Mouse (Mus musculus): ENCODE measurements around the gene Lrmda. TPM values are rescaled to one million over a fixed set of nuclear protein-coding genes. Genes with fewer than 3 reads are reported as not detected.
A peak's percentile ranks its signal among the peaks of the same experiment; 100 is the strongest.

Lrmda gene
- total and polyA plus RNA-seq, 2 experiments from 2014 or later, result 0.38 to 0.82 TPM

- Histone ChIP-seq H3K4me2 (ENCODE audit: low read depth, low read length) (peak overlapping the region; percentile 84), H3K27ac (ENCODE audit: low read depth) (no peak overlapping the region), H3K9ac (replicated peaks; ENCODE audit: low read depth, low read length) (no peak overlapping the region), H3K4me1 (ENCODE audit: control insufficient read depth, insufficient read depth) (peaks cover 6% of the 10 kb centered on the region; the same call in 1 of the 2 replicates), H3K36me3 (replicated peaks; ENCODE audit: control insufficient read depth, insufficient read depth, low read length) (no peaks in the 10 kb centered on the region), H3K4me3 (ENCODE audit: low read depth, low read length) (peak overlapping the region; percentile 55), H3K27me3 (ENCODE audit: control insufficient read depth, insufficient read depth, low read length) (peaks cover 78% of the 10 kb centered on the region), H3K9me3 (replicated peaks; ENCODE audit: control insufficient read depth, low read length) (no peaks in the 10 kb centered on the region)
- no peak for DNase-seq (ENCODE audit: low spot score)
- ATAC-seq (ENCODE audit: insufficient read depth, low read depth), result no peak
- 13% methylated on average over 44 of the region's 44 CpGs for WGBS
- TF ChIP-seq EP300 (IDR thresholded peaks at IDR 0.05; ENCODE audit: low read depth) (no peak), CTCF (IDR thresholded peaks at IDR 0.05; ENCODE audit: low read depth) (no peak)
Measured at GRCm38 (mm10) chr14:21994061-21994990, 25.2 kb upstream of the Lrmda start.

GRCm38 (mm10) chr14:21995031-21995754 is 24.3 kb upstream of the Lrmda start:
- Histone ChIP-seq H3K27me3 (ENCODE audit: control insufficient read depth, insufficient read depth, low read length) (peaks cover 70% of the 10 kb centered on the region), H3K4me3 (ENCODE audit: low read depth, low read length) (peak overlapping the region; percentile 55), H3K9me3 (replicated peaks; ENCODE audit: control insufficient read depth, low read length) (no peaks in the 10 kb centered on the region), H3K4me2 (ENCODE audit: low read depth, low read length) (peak overlapping the region; percentile 84), H3K4me1 (ENCODE audit: control insufficient read depth, insufficient read depth) (peaks cover 6% of the 10 kb centered on the region; the same call in 1 of the 2 replicates), H3K36me3 (replicated peaks; ENCODE audit: control insufficient read depth, insufficient read depth, low read length) (no peaks in the 10 kb centered on the region), H3K27ac (ENCODE audit: low read depth) (no peak overlapping the region), H3K9ac (replicated peaks; ENCODE audit: low read depth, low read length) (no peak overlapping the region)
- ATAC-seq (ENCODE audit: insufficient read depth, low read depth), result peak; percentile 44; the same call in 1 of the 2 replicates
- TF ChIP-seq EP300 (IDR thresholded peaks at IDR 0.05; ENCODE audit: low read depth) (no peak), CTCF (IDR thresholded peaks at IDR 0.05; ENCODE audit: low read depth) (no peak)
- 2% methylated on average over 36 of the region's 36 CpGs for WGBS
- DNase-seq (ENCODE audit: low spot score), result no peak

GRCm38 (mm10) chr14:21999588-21999987 is 19.9 kb upstream of the Lrmda start:
- no peaks in the 10 kb centered on the region for H3K9me3 ChIP-seq (replicated peaks; ENCODE audit: control insufficient read depth, low read length)
- no peaks in the 10 kb centered on the region for H3K36me3 ChIP-seq (replicated peaks; ENCODE audit: control insufficient read depth, insufficient read depth, low read length)
- H3K27ac ChIP-seq (ENCODE audit: low read depth), result no peak overlapping the region
- no peak overlapping the region for H3K9ac ChIP-seq (replicated peaks; ENCODE audit: low read depth, low read length)
- TF ChIP-seq EP300 (IDR thresholded peaks at IDR 0.05; ENCODE audit: low read depth) (no peak), CTCF (IDR thresholded peaks at IDR 0.05; ENCODE audit: low read depth) (no peak)
- no peak overlapping the region for H3K4me2 ChIP-seq (ENCODE audit: low read depth, low read length)
- H3K4me1 ChIP-seq (ENCODE audit: control insufficient read depth, insufficient read depth), result peaks cover 6% of the 10 kb centered on the region; the same call in 1 of the 2 replicates
- 86% methylated on average over 4 of the region's 4 CpGs for WGBS
- DNase-seq (ENCODE audit: low spot score) (no peak), ATAC-seq (ENCODE audit: insufficient read depth, low read depth) (no peak)
- no peak overlapping the region for H3K4me3 ChIP-seq (ENCODE audit: low read depth, low read length)
- peaks cover 26% of the 10 kb centered on the region for H3K27me3 ChIP-seq (ENCODE audit: control insufficient read depth, insufficient read depth, low read length)

- Histone ChIP-seq H3K4me3 (ENCODE audit: low read depth, low read length) (no peak overlapping the region), H3K9me3 (replicated peaks; ENCODE audit: control insufficient read depth, low read length) (no peaks in the 10 kb centered on the region), H3K9ac (replicated peaks; ENCODE audit: low read depth, low read length) (no peak overlapping the region), H3K27me3 (ENCODE audit: control insufficient read depth, insufficient read depth, low read length) (no peaks in the 10 kb centered on the region), H3K4me1 (ENCODE audit: control insufficient read depth, insufficient read depth) (no peaks in the 10 kb centered on the region), H3K4me2 (ENCODE audit: low read depth, low read length) (no peak overlapping the region), H3K36me3 (replicated peaks; ENCODE audit: control insufficient read depth, insufficient read depth, low read length) (no peaks in the 10 kb centered on the region), H3K27ac (ENCODE audit: low read depth) (no peak overlapping the region)
- no peak for ATAC-seq (ENCODE audit: insufficient read depth, low read depth)
- TF ChIP-seq EP300 (IDR thresholded peaks at IDR 0.05; ENCODE audit: low read depth), result no peak
- no peak for TF ChIP-seq CTCF (IDR thresholded peaks at IDR 0.05; ENCODE audit: low read depth)
- 38% methylated on average over 1 of the region's 1 CpGs for WGBS
- no peak for DNase-seq (ENCODE audit: low spot score)
Measured at GRCm38 (mm10) chr14:22003231-22003630, 16.3 kb upstream of the Lrmda start.

- H3K4me1 ChIP-seq (ENCODE audit: control insufficient read depth, insufficient read depth), result no peaks in the 10 kb centered on the region
Measured at GRCm38 (mm10) chr14:22003631-22004030, 15.9 kb upstream of the Lrmda start.

More at GRCm38 (mm10) chr14:22003631-22004030, 15.9 kb upstream of the Lrmda start:
- no peak overlapping the region for H3K27ac ChIP-seq (ENCODE audit: low read depth)
- H3K27me3 ChIP-seq (ENCODE audit: control insufficient read depth, insufficient read depth, low read length), result no peaks in the 10 kb centered on the region
- no peak overlapping the region for H3K4me3 ChIP-seq (ENCODE audit: low read depth, low read length)
- no peak overlapping the region for H3K4me2 ChIP-seq (ENCODE audit: low read depth, low read length)
- DNase-seq (ENCODE audit: low spot score), result no peak
- H3K36me3 ChIP-seq (replicated peaks; ENCODE audit: control insufficient read depth, insufficient read depth, low read length), result no peaks in the 10 kb centered on the region
- WGBS, result 77% methylated on average over 4 of the region's 4 CpGs
- no peaks in the 10 kb centered on the region for H3K9me3 ChIP-seq (replicated peaks; ENCODE audit: control insufficient read depth, low read length)
- no peak for ATAC-seq (ENCODE audit: insufficient read depth, low read depth)
- TF ChIP-seq CTCF (IDR thresholded peaks at IDR 0.05; ENCODE audit: low read depth) (no peak), EP300 (IDR thresholded peaks at IDR 0.05; ENCODE audit: low read depth) (no peak)
- H3K9ac ChIP-seq (replicated peaks; ENCODE audit: low read depth, low read length), result no peak overlapping the region

Measured in heart, postnatal 0 days (tissue).